Mouse (Mus musculus) ES-E14 (cell line): ENCODE measurements at regions not wholly inside any gene's neighbourhood (a gene's known extent, or its start where the extent isn't known, plus 50 kb on each side); places are given as distances from the start of the nearest gene placed in this dataset.

Experiments
- DNase-seq: peaks from one replicate; pipeline ENCODE4 v3.0.0-alpha.2; 2013; ENCODE audit warnings: low read depth, low spot score
- H3K27ac ChIP-seq: 2 replicates; pipeline ENCODE4 v1.5.1; 2012; ENCODE audit warnings: low read depth, mild to moderate bottlenecking, low read length, moderate library complexity, mixed read lengths; ENCODE audit not compliant: poor library complexity, insufficient read depth, severe bottlenecking
- H3K36me3 ChIP-seq: 2 replicates; pipeline ENCODE4 v1.6.1; 2012; ENCODE audit warnings: mild to moderate bottlenecking, low read length, moderate library complexity, mixed read lengths; ENCODE audit not compliant: control insufficient read depth, poor library complexity, insufficient read depth, severe bottlenecking
- H3K4me1 ChIP-seq, 2 experiments: fragments of 150-350 bp in 1 of 2; sonication (generic) in 1 of 2; 2 replicates each; pipeline ENCODE4 v1.6.1; 2012; ENCODE audit warnings: low read length in 2 of 2, mild to moderate bottlenecking in 1 of 2, mixed read lengths in 1 of 2; ENCODE audit not compliant: control insufficient read depth in 2 of 2, insufficient read depth in 2 of 2, poor library complexity in 1 of 2
- H3K4me3 ChIP-seq, 2 experiments: fragments of 150-350 bp in 1 of 2; sonication (generic) in 1 of 2; 2 replicates each; pipeline ENCODE4 v1.5.1; 2012; ENCODE audit warnings: low read length in 2 of 2, low read depth in 1 of 2, mild to moderate bottlenecking in 1 of 2, mixed read lengths in 1 of 2; ENCODE audit not compliant: insufficient read depth in 1 of 2, poor library complexity in 1 of 2, severe bottlenecking in 1 of 2
- H3K9ac ChIP-seq: 2 replicates; pipeline ENCODE4 v1.6.1; 2012; ENCODE audit warnings: low read depth, mild to moderate bottlenecking, low read length, mixed read lengths; ENCODE audit not compliant: poor library complexity, insufficient read depth, severe bottlenecking
- H3K9me3 ChIP-seq: fragments of 150-350 bp; sonication (generic); 2 replicates; pipeline ENCODE4 v1.6.1; 2012; ENCODE audit warnings: low read depth, mild to moderate bottlenecking, low read length; ENCODE audit not compliant: control insufficient read depth, insufficient read depth
- CHD2 ChIP-seq: IDR thresholded peaks from 2 replicates; pipeline ENCODE4 v1.6.1; 2014; ENCODE audit warnings: mild to moderate bottlenecking, low read depth, low read length, inconsistent platforms
- HCFC1 ChIP-seq: IDR thresholded peaks from 2 replicates; pipeline ENCODE4 v1.6.1; 2012; ENCODE audit warnings: low read length, inconsistent platforms, borderline replicate concordance; ENCODE audit not compliant: insufficient read depth
- MAFK ChIP-seq: IDR thresholded peaks from 2 replicates; pipeline ENCODE4 v1.6.1; 2014; ENCODE audit warnings: mild to moderate bottlenecking, low read depth, low read length, inconsistent platforms; ENCODE audit not compliant: insufficient read depth
- ZC3H11A ChIP-seq: IDR thresholded peaks from 2 replicates; pipeline ENCODE4 v1.6.1; 2012; ENCODE audit warnings: low read depth, mild to moderate bottlenecking, inconsistent platforms, low read length, borderline replicate concordance
- ZNF384 ChIP-seq: IDR thresholded peaks from 2 replicates; pipeline ENCODE4 v1.6.1; 2012; ENCODE audit warnings: low read depth, low read length, inconsistent platforms
- in situ Hi-C, 2 experiments: fragments of 600-800 bp; cut with MboI; formaldehyde crosslinking; loops; one replicate each; pipeline ENCODE4 v1.15.1; 2025; ENCODE audit warnings: low sequenced_read_pairs in 2 of 2, inconsistent platforms in 1 of 2; ENCODE audit not compliant: unreplicated experiment in 2 of 2

DNA sequence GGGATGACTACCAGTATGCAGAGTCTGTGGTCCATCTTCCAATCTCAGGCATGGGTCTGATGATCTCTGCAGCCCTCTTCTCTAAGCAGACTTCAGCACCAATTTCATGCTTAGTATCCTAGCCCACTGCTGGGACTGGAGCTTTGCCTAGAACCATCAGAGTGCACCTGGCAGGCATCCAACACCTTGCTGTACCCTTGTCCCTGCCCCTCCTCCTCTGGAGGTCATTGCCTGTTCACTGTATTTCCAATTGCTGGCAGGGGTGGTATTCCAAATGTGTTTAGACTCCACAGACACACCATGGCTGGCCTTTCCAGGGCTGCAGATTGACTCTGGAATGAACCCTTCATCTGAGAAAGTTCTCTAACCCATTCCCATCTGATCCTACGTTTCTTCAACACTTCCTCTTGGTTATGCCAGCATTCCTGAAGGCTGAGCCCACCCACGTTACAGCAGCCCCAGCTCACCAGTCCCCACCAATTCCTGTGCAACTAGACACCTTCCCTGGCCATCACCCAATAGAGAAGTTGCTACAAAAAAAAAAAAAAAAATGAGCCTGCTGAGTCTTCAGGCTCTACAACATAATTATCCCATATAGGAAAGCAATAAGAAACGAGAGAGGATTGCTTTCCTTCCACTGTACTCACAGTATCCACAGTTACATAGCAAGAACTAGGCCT lies 232.1 kb downstream of the Pax3 start:
- no peak overlapping the region for H3K9ac ChIP-seq
- no peak for DNase-seq
- H3K27ac ChIP-seq: no peak overlapping the region
- H3K36me3 ChIP-seq: no peaks in the 10 kb centered on the region
- TF ChIP-seq CHD2 (no peak), MAFK (no peak), ZNF384 (no peak), HCFC1 (no peak), ZC3H11A (no peak)
- H3K4me3 ChIP-seq: no peak overlapping the region
- in situ Hi-C loops: no loop called here
- H3K9me3 ChIP-seq: no peaks in the 10 kb centered on the region
- no peaks in the 10 kb centered on the region for H3K4me1 ChIP-seq

DNA sequence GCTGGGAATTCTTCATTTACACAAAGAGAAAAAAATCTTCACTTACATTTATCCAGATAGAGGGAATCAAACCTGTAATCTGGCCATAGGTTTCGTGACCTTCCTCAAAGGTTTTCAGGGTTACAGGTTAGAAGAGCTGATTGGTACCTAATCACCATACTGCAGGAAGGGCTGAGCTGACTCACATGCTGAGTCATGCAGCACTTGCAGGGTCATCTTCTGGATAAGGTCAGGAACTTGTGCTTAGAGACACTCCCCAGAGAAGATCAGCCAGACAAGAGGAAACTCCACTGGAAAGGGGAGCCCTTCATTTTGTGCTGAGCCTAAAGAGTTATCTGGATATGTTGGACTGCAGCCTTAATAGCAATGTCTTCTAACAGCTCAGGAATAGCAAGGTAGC lies 237.6 kb downstream of the Pax3 start:
- Histone ChIP-seq H3K27ac (no peak overlapping the region), H3K36me3 (no peaks in the 10 kb centered on the region), H3K9ac (no peak overlapping the region), H3K9me3 (no peaks in the 10 kb centered on the region), H3K4me1 (no peaks in the 10 kb centered on the region), H3K4me3 (no peak overlapping the region)
- DNase-seq: no peak
- in situ Hi-C loops: no loop called here
- TF ChIP-seq MAFK (peak; percentile 85), ZC3H11A (no peak)

DNA sequence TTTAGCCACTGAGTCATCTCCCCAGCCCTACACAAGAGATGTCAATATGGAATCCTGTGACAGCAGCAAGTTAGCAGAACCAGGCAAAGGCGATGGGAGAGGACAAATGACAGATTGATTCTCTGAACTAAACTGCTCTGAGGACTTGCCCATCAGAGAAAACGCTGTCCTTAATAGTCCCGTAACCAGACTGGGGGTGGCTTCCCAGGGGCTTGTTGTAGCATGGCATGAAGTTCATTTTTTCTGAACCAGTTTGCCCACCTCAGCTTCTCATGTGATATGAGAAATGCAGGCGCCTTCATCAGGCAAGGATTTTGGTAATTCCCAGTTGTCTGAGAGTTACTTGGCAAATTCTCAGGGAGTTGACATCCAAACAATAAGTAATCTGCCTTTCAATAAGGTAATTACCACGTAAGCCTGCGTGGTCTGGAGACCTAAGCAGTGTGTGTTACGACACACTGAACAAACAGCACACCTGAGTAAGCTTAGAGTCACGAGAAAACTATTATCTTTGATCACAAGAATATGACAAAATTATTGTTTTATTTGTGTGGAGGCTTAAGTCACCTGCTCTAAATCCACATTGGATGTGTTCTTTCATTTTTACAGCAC lies 239.7 kb downstream of the Pax3 start:
- TF ChIP-seq CHD2 (no peak), HCFC1 (no peak), ZNF384 (no peak), ZC3H11A (no peak), MAFK (no peak)
- Histone ChIP-seq H3K36me3 (no peaks in the 10 kb centered on the region), H3K9me3 (no peaks in the 10 kb centered on the region), H3K4me3 (no peak overlapping the region), H3K4me1 (no peaks in the 10 kb centered on the region), H3K9ac (no peak overlapping the region), H3K27ac (no peak overlapping the region)
- in situ Hi-C loops: no loop called here
- no peak for DNase-seq

GRCm38 (mm10) chr1:77947894-77948293 lies 249.0 kb downstream of the Pax3 start:
- Histone ChIP-seq H3K9ac (no peak overlapping the region), H3K9me3 (no peaks in the 10 kb centered on the region), H3K4me3 (no peak overlapping the region), H3K36me3 (no peaks in the 10 kb centered on the region), H3K27ac (no peak overlapping the region), H3K4me1 (no peaks in the 10 kb centered on the region)
- TF ChIP-seq CHD2: no peak
- TF ChIP-seq HCFC1: no peak
- TF ChIP-seq ZC3H11A: no peak
- TF ChIP-seq ZNF384: no peak
- TF ChIP-seq MAFK: no peak
- no peak for DNase-seq
- in situ Hi-C loops: no loop called here

- Histone ChIP-seq H3K4me1 (no peaks in the 10 kb centered on the region), H3K9me3 (no peaks in the 10 kb centered on the region), H3K9ac (no peak overlapping the region), H3K36me3 (no peaks in the 10 kb centered on the region), H3K4me3 (no peak overlapping the region), H3K27ac (no peak overlapping the region)
- DNase-seq: no peak
- TF ChIP-seq ZC3H11A: no peak
- TF ChIP-seq ZNF384: no peak
- TF ChIP-seq MAFK: no peak
- no peak for TF ChIP-seq CHD2
- TF ChIP-seq HCFC1: no peak
- in situ Hi-C loops: no loop called here
Observed at GRCm38 (mm10) chr1:77944327-77944645, 252.6 kb downstream of the Pax3 start.
